Mouse (Mus musculus): ENCODE data around the gene Sult2b1.

DNA sequence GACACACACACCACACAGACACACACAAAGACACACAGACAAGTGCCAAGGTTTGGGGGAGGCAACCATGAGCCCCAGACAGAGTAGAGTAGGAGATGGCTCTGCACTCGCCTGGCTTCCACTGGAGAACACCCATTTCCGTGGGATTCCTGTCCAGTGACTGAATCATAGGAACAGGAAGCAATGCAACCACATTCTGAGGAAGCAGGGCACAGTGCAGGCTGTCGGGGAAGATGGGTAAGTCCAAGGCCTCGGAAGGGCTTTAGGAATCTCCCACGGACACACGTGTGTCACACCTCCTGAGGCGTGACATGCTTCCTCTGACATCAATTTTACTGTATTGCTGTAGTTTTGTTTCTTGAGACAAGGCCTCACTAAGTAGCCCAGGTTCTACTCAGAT is 36.4 kb downstream of the Sult2b1 start:
- TF ChIP-seq CTCF (IDR thresholded peaks at IDR 0.05) = no peak
- no peak for TF ChIP-seq EP300 (IDR thresholded peaks at IDR 0.05)
